Mouse (Mus musculus) heart, postnatal 25 days (tissue): Measurements from ENCODE around the gene Scml4. TPM values are rescaled to one million over a fixed set of nuclear protein-coding genes. Genes with fewer than 3 reads are reported as not detected.

Experiments used
- DNase-seq: peaks from one replicate; pipeline ENCODE4 v3.0.0; 2022; ENCODE audit warnings: low spot score
- intact Hi-C: fragments of 180-260 bp; cut with DNase I; formaldehyde crosslinking; loops from one replicate; pipeline ENCODE4 v1.15.1; 2025
- total RNA-seq, 2 experiments: library from RNA; stranded (reverse); gene quantifications; 2 replicates each; pipeline ENCODE4 v1.2.3; 2021

The Scml4 gene
- total RNA-seq, 2 experiments from 2014 or later = 1.2 to 1.8 TPM

GRCm38 (mm10) chr10:42940193-42941050, 80.3 kb downstream of the Scml4 start:
- DNase-seq = no peak
- intact Hi-C loops = loop anchor here (1.0 to 5.0 kb wide), 2 partner anchors 98 to 243 kb away; no protein-coding TSS in a partner anchor

GRCm38 (mm10) chr10:42941278-42941677, 81.1 kb downstream of the Scml4 start:
- intact Hi-C loops = loop anchor here (1.0 to 5.0 kb wide), 2 partner anchors 99 to 244 kb away; no protein-coding TSS in a partner anchor
- no peak for DNase-seq

- intact Hi-C loops = loop anchor here (1.0 to 5.0 kb wide), 2 partner anchors 99 to 244 kb away; no protein-coding TSS in a partner anchor
- peak; percentile 39 for DNase-seq
These were observed 81.6 kb downstream of the Scml4 start for GRCm38 (mm10) chr10:42941697-42942221.

GRCm38 (mm10) chr10:42942300-42942699, 82.1 kb downstream of the Scml4 start:
- intact Hi-C loops = loop anchor here (5.0 kb wide), 1 partner anchor 245 kb away; no protein-coding TSS in a partner anchor
- no peak for DNase-seq

GRCm38 (mm10) chr10:42945316-42945715, 85.1 kb downstream of the Scml4 start:
- intact Hi-C loops = no loop called here
- no peak for DNase-seq

DNA sequence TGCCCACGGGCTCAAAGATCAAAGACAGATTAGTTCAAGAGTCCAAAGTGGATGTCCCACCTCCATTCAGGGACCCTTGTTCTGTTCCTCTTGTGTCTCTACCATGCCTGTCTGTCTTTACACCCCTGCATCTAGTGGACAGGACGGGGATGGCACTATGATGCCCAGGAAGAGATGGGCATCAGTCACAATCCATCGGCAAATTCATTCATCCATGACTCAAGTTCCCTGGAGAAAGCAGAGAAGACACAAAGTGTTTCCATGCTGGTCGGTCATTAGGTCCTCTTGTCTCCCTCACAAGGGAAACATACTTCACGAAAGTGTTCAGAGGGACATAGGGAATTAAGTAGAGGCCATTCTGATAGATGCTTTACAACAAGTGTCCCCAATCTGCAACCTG, 87.2 kb downstream of the Scml4 start:
- intact Hi-C loops = no loop called here
- DNase-seq = no peak

DNA sequence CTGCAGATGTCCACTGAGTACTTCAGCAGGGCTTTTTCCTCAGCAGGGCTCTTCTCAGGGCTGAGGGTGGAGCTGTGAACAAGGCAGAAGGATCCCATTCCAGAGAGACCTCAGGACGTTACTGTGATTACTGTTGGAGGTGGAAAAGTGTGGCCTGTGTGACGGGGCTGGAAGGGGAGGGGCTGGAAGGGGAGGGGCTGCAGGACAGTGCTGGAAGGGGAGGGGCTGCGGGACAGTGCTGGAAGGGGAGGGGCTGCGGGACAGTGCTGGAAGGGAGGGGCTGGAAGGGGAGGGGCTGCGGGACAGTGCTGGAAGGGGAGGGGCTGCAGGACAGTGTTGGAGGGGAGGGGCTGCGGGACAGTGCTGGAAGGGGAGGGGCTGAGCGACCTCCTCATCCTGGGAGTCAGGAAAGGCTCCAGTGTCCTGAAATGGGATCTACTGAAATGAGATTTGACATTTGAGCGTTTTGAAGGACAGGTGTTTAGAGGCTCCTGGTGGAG, 90.1 kb downstream of the Scml4 start:
- no peak for DNase-seq
- intact Hi-C loops = no loop called here

DNA sequence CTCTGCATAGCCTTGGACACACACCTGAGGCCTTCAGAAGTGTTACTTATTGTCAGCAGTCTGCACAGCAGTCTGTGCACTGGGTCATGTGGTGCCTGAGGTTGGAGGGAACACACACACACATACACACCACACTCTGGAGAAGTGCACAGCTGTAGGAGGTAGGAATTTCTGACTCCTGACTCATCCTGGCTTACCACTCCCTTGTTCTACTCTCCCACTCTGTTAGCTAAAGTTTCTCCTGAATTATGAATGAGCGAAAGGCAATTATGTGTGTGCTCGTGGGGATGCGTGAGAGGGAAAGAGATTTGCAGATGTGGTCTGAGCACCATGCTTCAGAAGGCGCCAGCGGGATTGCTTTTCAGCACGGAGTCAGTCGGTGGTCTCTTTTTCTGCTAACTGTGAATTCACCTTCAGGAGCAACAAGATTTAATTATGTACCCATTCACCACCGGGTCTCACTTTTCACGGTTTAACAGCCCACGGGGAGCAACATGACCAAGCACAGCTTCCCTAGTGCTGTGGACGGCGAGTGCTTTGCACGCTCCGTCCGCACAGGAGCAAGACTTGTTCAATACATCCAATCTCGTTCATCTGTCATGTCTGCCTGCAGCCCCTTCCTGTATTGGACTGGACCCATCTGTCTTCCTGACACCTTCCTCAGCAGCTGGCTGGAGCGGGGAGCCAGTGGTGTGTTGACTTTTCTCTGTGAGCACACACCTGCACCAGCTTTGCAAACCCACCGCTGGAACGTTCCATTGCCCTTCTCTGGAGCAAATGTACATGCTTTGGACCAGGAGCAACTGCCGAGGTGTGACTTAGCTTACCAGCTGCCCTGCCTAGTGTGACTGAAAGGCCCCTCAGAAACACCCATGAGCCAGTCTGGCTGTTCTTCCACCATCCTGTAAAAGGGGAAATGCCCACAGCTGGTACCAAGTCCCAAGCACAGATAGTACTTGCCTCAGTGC, 91.2 kb downstream of the Scml4 start:
- DNase-seq = no peak
- intact Hi-C loops = no loop called here

DNA sequence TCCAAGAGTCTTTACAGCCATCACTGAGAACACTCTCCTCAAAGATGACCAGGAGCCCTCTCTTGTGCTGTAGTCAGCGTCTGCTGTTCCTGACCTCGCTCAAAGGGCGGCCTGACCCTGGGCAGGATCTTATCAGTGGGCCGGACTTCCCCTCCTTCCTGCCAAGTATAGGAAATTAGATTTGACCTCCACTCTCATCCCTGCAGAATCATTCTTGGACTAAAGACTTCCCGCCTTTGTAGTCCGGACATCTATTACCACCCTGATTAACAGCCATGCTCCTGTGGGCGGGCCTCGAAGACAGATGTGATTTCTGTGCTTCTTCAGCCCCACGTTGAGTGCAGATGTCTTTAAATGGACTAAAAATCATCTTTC, 91.9 kb downstream of the Scml4 start:
- intact Hi-C loops = no loop called here

DNA sequence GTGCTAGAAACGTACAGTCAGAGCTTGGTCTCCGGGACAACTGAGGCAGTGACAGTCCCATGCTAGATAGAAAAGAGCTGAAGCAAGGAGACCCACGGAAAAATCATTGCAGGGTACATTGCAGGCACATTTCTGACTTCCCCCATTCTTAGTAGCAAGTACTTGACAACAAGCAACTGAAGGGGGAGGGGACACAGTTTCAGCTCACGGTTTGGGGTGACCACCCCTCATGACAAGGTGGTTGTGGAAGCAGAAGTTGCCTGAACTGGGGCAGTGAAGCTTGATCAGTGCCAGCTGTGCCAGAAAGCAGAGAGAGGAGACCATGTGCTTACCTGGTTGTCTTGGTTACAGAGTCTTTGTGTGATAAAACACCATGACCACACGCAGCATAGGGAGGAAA, 93.4 kb downstream of the Scml4 start:
- intact Hi-C loops = no loop called here

More for the DNA sequence above, 91.9 kb downstream of the Scml4 start:
- DNase-seq = no peak

GRCm38 (mm10) chr10:42955205-42955604, 95.0 kb downstream of the Scml4 start:
- DNase-seq = no peak
- intact Hi-C loops = loop anchor here (5.0 kb wide), 1 partner anchor 422 kb away; no protein-coding TSS in a partner anchor

More for the DNA sequence above, 93.4 kb downstream of the Scml4 start:
- DNase-seq = no peak

DNA sequence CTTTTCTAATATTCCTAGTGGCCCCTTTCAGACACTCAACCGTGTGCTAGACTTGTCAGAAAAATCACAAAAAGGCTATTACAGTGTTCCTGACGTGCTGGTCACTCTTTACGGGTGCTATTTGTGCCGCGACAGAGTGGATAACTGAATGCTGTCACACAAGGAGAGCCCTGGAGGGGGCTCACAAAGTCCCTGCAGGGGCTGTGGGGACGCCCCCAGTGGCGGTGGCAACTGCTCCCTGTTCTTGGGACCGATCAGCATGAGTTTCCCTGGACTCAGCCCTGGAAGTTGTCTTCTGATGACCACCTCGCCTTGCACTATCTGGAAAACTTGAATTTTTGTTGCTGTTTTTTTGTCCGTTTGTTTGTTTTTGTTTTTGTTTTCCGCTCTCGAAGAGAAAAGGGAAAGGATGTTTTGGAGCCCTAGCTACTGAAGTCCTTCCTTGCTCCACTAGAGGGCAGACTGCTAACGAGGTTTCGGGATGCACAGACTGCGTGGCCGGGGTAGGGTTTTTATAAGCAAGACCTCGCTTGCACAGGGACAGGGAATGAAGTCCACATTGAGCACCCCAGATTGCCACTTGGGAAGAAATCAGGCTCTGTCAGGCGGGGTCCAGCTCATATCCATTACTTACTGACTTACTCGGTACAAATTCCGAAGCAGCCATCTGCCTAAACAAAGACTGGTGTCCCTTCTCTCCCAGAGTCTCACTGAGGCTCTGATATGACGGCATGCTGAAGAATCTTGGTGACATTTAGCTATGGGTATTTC, 97.9 kb downstream of the Scml4 start:
- intact Hi-C loops = loop anchor here (2.0 to 5.0 kb wide), 2 partner anchors 31 to 419 kb away; no protein-coding TSS in a partner anchor
- no peak for DNase-seq

GRCm38 (mm10) chr10:42958686-42959085, 98.5 kb downstream of the Scml4 start:
- intact Hi-C loops = loop anchor here (2.0 to 5.0 kb wide), 2 partner anchors 30 to 419 kb away; no protein-coding TSS in a partner anchor
- no peak for DNase-seq

DNA sequence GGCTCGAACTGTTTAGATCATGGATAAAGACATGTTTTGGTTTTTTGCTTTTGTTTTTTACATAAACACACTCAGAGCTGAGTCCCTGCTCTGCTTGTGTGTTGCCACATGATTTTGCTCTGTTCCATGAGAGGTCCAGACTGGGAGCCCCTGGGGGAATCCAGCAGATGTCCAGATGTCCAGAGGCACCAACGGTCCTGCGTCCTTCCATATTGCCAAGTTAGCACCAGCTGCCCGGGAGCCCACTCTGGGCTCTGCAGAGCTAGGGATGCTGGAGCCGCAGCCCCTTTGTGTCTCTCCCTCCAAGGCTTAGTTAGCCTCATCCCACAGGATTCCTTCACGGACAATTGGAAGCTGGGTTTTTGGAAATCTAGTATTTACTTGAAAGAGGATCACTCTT, 101.6 kb downstream of the Scml4 start:
- intact Hi-C loops = no loop called here
- DNase-seq = no peak

- no peak for DNase-seq
- intact Hi-C loops = no loop called here
These were observed 102.0 kb downstream of the Scml4 start for GRCm38 (mm10) chr10:42962181-42962601.

DNA sequence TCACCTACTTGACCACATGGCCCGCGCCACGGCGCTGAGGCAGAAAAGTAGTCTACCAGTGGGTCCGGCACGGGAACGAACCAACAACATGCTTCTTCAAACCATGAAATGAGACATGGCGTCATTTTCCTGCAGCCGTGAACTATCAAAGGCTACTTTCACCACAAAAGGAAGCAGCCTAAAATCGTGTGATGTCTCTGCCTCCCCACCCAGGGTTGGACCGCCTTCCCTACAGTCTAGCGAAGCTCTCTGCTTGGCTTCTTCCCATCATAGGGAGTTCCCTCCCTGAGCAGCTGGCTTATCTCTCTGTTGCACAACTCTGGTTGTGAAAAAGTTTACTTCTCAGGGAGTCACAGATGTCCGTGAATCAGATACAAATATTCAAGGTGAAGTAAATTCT, 102.5 kb downstream of the Scml4 start:
- peak; percentile 43 for DNase-seq
- intact Hi-C loops = no loop called here

- intact Hi-C loops = no loop called here
- DNase-seq = no peak
These were observed 102.9 kb downstream of the Scml4 start for GRCm38 (mm10) chr10:42963061-42963460.

- no peak for DNase-seq
- intact Hi-C loops = no loop called here
These were observed 108.2 kb downstream of the Scml4 start for GRCm38 (mm10) chr10:42968332-42968731.
